Comparison of ENCODE assay signal across 15 mouse cellular contexts in genomic region chr11:35292228-35292747, GRCm38 (mm10).
"Had no signal": no experiment of that assay in that cellular context is flagged by ENCODE, and none has a peak within 500 bp of the region (broad histone marks: within the 10 kb centered on the region; RNA-seq: fewer than 3 reads in every experiment).

No protein-coding gene starts in this region.

- H3K9me3 ChIP-seq: limb, embryonic 15.5 days; liver, embryonic 12.5 days; midbrain, embryonic 12.5 days had no signal

- DNase-seq: kidney, postnatal 36 days; layer of hippocampus, adult 9-11 months; layer of hippocampus, postnatal 36 days; lung, embryonic 14.5 days; lung, postnatal 10 days; lung, postnatal 4 days; right cerebral cortex, adult 18-20 months; right cerebral cortex, postnatal 25 days; thymus, adult 18-20 months; thymus, postnatal 14 days had no signal

- ATAC-seq: liver, embryonic 12.5 days; midbrain, embryonic 16.5 days had no signal

- H3K36me3 ChIP-seq: limb, embryonic 15.5 days; liver, embryonic 12.5 days; midbrain, embryonic 12.5 days had no signal

- H3K4me1 ChIP-seq: liver, embryonic 12.5 days had no signal

- H3K4me3 ChIP-seq: limb, embryonic 15.5 days; liver, embryonic 12.5 days; midbrain, embryonic 12.5 days had no signal

- H3K9ac ChIP-seq: limb, embryonic 15.5 days; liver, embryonic 12.5 days; lung, embryonic 14.5 days; midbrain, embryonic 12.5 days had no signal

- H3K27ac ChIP-seq: kidney, postnatal 0 days; limb, embryonic 15.5 days; liver, embryonic 12.5 days; midbrain, embryonic 12.5 days had no signal

- H3K27me3 ChIP-seq: limb, embryonic 15.5 days; liver, embryonic 12.5 days had no signal

- H3K4me2 ChIP-seq: limb, embryonic 15.5 days; liver, embryonic 12.5 days; lung, embryonic 14.5 days; midbrain, embryonic 12.5 days had no signal
